Mouse (Mus musculus): ENCODE data around the gene Tanc1.

The Tanc1 gene

DNA sequence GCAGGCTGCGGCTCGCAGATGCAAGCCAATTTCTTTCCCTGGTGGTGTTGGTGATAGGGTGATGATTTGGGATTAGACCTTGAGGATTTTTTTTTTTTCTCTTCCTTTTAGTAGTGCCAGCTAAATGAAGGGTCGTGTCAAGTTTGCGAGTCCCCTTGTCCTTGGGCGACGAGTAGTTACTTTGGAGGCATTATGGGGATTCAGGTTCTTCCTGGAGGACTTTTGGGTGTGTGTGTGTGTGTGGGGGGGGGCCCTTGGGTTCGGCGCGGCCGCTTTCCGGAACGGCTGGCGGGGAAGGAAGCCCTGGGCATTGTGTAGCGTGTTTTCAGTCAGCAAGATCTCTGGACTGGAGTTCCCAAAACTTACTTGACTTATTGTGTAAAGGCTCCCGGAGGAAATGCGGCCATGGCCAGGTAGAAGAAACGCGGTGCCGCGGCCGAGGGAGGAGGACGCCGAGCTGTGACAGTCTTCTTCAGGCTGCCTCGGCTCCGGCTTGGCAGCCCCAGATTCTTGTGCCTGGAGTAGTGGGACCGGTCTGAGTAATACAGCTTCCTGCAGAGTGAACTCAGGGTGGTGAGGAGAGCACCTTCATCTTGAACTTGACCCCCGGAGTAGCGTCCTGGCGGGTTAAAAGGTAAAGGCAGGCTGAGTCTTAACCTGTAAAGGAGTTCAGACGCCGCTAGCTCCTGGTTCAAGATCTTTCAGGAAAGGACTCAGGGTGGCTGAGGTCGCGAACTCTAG, 1.1 kb downstream of the Tanc1 start:
- DNase-seq (ENCODE audit: low read depth, low spot score): no peak

DNA sequence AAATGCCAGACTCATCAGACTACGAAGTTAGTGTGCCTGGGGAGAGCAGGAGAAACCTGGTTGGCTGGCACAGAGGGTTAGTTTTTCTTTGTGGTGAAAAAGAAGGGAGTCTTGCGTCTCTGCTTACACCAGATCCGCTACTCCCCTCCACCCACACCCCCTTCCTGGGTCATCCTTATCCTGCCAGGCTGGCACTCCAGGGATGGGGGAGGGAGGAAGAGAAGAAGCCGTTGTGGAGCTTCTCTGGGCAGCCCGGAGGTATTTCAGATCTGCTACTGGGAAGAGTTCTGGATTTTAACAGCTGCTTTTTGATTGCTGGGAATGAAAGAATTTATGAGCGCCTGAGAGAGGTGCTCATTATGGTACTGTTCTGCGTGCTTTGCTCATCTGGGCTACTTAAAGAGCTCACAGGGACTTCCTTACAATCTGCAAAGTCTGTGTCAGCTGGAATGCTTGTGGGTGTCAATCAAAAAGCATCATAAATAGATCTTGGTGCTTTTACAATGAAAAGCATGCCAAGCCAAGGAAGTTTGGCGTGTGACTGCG, 1.7 kb downstream of the Tanc1 start:
- DNase-seq (ENCODE audit: low read depth, low spot score): no peak

DNA sequence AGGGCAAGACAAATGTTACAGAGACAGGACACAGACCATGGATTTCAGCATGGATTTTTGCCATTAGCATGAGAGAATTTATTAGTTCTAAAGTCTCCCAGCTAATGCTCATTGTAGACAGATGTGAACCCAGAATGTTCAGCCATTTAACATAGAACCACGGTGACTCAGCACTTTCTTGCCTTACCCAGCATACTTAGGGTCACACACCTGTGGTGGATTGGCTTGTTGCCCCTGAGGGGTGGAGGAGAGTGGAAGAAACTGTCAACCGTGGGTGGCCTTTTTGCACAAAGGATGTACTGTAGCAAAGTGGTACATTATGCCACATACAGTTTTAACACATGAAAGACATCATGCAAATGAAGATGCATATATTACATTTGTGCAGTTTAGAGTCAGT, 5.0 kb downstream of the Tanc1 start:
- no peak for DNase-seq (ENCODE audit: low read depth, low spot score)

DNA sequence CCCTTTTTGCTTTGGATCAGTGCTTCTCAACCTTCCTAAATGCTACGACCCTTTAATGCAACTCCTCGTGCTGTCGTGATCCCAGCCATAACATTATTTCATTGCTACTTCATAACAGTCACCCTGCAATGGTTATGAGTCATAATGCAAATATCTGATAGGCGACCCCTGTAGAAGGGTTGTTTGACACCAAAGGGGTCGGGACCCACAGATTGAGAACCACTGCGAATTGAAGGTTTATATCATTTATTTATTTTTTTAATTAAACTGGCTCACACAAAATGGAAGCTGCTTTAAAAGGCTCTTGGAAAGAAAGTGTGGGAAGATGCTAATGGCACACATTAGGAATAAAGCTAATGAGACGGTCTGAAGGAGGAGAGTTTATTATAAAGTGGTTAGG, 7.2 kb downstream of the Tanc1 start:
- DNase-seq (ENCODE audit: low read depth, low spot score): no peak

DNA sequence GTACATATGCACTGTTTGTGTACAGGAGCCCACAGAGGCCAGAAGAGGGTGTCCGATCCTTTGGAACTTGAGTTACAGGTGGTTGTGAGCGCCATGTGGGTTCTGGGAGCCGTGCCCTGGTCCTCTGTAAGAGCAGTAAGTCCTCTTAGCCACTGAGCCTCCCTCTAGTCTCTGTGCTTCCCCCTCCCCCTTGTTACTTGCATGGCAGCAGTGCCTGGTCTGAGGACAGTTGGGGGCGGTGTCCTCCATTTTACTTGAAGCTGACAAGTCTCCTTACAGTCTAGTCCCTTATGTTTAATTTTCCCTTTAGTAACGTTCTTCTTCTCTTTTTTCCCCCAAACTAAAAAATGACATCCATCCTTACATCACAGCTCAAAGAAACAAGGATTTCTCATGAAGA, 8.8 kb downstream of the Tanc1 start:
- no peak for DNase-seq (ENCODE audit: low read depth, low spot score)

DNA sequence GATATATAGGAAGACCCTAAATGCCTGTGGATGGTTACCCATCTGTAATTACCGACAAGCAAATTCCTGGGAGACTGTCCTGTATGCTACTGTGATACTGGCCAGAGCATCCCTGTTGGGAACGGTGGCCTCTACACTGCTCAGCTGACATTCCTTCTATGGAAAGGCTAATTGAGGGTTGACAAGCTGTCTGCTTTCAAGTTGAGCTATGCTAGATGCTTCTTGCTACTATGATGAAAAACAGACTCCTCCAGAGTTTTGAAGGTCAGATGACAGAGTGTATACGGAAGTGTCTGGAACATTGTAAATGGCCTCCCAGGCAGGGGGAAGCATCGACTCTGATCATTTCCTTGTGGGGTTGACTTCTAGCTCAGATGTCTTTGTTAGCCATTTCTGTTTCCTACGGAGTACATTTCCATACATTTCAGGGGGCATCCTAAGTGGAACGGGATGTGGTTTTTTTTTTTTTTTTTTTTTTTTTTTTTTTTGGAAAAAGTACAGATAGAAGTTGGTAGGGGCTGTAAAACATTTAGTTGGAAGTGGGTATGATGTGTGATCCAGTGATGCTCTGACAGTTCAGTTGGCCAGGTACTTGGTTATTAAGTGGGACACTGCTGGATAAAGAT, 10.8 kb downstream of the Tanc1 start:
- DNase-seq (ENCODE audit: low read depth, low spot score): no peak

DNA sequence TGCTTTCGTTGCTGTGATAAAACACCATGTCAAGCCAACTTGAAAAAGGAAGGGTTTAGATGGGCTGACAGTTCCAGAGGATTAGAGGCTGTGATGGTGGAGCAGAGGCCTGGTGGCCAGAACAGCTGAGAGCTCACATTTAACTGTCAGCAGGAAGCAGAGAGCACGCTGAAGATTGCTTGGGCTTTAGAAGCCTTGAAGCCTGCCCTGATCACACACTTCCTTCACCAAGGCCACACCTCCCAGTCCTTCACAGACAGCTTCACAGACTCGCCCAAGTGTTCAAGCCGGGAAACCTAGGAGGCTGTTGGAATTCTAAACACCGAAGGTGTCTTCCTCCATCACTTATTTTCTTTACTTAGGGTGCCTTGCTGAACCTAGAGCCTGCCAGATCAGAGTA, 12.0 kb downstream of the Tanc1 start:
- DNase-seq (ENCODE audit: low read depth, low spot score): no peak

DNA sequence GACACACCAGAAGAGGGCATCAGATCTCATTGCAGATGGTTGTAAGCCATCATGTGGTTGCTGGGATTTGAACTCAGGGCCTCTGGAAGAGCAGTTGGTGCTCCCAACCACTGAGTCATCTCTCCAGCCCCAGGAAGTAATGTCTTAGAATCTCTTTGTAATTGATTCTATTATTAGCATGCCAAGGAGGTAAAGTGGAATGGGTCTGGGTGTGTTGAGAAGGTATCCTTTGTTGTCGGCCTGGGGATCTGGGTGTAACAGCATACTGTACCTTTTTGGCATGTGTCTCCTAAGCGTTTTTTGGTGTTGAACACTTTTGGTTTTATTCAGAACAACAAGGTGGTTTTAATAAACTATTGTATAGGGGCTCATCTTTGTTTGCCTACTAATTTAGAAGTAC, 13.6 kb downstream of the Tanc1 start:
- no peak for DNase-seq (ENCODE audit: low read depth, low spot score)

DNA sequence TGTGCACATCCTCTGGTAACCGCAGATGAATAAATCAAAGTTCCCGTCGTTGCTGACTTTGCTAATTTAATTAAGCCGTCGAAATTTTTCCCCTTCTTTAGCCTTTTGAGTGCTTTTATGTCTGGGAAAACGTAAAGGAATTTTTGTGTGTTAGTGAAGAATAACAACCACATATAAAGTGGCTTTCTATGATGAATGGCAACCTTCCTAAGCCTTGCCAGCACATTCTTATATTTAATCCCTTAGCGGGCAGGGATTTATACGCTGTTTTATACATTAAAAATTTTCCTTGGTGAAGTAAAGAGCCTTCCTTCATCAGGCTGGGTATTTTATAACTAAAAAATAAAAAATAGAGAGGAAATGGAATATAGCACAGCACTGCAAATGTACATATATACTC, 14.1 kb downstream of the Tanc1 start:
- DNase-seq (ENCODE audit: low read depth, low spot score): no peak

DNA sequence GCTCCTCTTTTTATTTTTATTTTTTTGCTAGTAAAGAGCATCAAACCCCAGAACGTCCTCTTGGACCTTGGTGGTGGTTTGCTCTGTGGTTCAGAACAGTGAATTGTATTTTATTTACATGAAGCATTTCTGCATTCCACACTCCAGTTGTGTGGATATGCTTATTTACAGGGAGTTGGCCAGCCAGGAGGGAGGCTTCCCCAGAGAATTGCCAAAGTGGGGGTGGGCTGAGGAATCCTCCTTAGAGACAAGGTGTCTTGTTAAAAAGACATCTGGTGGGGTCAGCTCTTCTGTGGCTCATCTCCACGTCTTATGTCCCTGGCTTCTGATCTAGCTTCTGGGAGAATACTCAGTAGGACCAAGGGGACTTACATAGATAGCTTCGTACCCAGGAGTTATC, 14.6 kb downstream of the Tanc1 start:
- DNase-seq (ENCODE audit: low read depth, low spot score): no peak

DNA sequence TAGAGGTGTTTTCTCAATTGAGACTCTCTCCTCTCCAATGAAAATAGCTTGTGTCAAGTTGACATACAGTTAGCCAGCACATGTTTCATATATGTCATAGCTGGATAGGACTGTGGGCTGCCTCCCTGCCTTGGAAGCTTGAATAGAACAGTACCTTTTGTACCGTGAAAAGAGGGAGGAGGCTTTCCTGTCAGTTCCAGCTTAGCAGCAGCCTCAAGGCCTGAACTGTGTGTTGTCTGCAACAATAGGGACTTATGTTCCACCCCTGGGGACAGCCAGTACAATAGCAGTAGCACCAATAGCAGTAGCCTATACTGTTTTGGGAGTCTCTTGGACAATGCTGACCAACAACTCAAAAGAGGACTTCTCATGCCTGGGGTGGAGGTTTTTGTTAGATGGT, 15.7 kb downstream of the Tanc1 start:
- no peak for DNase-seq (ENCODE audit: low read depth, low spot score)

DNA sequence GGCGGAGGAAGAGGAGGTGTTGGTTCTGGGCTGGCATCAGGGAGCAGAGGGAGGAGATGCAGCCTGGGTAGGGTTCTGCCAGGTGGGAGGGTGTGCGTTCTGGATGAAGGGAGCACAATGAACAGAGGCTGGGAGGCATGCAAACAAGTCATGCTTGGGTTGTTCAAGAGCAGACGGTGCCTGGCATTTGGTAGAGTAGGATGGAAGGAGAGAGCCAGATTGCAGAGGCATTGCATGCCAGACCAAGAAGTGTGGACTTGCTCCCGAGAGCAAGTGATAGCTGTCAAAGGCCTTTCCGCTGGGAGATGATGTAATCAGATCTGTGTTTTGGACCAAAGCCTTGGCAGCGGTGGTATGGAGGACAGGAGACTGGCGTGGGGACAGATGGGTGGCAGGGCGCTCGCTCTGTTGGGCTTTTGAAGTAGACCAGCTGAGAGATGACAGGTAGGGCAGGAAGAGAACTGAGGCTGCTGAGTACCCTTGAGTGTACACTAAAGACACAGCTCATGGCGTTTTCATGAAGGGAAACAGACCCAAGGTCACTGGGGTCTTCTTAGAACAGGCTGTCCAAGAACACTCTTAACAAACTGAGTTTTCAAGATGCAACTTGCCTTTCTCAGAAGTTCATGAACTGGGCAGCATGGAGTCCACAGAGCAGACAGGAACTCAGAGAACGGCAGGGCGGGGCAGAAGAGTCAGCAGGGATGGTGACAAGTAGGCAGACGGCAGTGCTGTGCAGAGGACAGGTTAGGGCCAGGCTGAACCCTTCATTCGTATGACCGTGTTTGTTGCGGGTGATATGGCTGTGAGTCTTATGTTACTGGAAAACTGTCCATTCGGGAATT, 16.4 kb downstream of the Tanc1 start:
- no peak for DNase-seq (ENCODE audit: low read depth, low spot score)

DNA sequence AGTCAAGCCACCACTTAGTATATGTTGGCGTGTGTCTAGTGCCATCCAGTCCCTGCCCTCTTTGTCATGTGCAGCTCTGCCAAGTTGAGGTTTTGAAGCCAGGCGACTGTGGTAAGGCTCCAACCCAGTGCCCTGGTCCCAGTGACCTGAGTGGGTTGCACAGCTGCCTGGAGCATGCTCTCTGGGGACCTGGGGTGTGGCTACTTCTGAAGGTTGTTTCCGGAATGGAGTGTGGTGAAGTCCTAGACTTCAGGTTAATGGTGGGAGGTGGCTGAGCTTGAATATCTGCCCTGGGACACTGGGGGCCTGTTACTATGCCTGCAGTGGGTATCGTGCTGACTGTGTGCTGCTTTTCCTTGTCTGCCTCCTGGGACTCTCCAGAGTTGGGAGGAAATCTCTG, 18.0 kb downstream of the Tanc1 start:
- DNase-seq (ENCODE audit: low read depth, low spot score): no peak

DNA sequence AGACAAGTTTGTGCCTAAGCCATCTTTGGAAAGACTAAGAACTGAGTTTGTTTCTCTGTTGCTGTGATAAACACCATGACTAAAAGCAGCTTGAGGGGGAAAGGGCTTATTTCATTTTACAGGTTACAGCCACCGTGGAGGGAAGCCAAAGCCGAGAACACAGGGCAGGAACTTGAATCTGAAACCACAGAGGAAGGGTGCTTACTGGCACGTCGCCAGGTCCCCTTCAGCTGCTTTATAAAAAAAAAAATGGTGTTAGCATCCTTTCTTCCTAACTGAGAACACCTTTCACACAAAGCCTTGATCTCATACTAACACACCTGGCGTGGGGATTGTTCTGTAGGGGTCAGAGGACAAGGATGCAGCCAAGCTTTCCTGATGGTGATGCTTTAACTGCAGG, 19.6 kb downstream of the Tanc1 start:
- DNase-seq (ENCODE audit: low read depth, low spot score): no peak

DNA sequence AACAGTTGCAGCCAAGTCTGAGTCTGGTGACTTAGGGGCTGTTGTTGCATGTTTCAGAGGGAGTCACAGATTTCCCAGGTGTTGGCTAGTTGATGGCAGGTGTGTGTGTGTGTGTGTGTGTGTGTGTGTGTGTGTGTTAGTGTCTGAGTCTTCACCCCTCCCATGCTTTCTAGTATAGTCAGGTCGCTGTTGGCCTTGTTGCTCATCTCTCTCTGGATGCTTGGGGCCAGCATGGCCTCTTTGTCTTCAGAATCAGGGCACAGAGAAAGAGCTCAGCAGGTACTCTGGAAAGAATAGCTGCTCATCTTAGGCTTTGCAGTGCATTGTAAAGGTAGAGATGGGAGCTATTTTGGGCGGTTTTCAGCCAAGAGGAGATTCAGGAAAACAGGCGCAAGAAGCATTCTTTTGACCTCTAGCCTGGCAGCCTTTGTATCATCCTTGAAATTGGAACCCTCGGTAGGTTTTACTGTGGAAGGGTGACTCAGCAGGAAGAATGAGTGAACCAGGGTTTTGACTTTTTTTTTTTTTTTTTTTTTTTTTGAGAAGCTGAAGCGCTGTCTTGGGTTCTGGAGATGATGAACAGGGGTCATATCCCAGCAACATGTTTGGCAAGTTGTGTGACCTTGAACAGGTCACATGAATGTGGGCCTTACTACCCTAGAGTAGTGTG, 22.1 kb downstream of the Tanc1 start:
- no peak for DNase-seq (ENCODE audit: low read depth, low spot score)

DNA sequence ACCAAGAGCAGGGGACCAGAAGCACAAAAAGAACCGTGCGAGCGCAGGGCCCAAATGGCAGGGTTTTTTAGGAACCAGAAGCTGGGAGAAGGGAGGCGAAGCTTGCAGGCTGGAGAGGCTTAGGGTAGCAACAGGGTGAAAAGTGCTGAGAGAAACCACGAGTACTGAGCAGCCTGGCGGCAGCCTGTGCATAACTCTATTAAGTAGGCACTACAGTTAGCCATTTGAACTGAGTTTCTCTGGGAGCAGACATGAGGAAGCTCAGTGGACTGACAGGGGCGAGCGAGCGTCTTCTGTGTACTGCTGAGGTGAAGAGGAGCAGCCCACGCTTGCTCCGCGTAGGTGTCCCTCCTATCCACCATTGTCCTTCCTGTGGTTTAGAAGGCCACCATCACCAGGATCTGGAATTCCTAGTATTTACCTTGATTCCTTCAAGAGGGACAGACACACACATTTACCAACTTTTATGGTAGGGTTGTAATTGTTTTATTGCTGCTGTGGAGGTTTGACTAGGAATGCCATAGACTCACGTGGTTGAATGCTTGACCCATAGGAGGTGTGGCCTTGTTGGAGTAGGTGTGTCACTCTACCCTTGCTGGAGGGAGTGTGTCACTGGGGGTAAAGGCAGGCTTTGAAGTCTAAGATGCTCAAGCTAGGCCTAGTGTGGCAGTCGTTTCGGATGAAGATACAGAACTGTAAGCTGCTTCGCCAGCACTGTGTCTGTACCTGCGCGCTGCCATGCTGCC, 25.4 kb downstream of the Tanc1 start:
- DNase-seq (ENCODE audit: low read depth, low spot score): no peak

DNA sequence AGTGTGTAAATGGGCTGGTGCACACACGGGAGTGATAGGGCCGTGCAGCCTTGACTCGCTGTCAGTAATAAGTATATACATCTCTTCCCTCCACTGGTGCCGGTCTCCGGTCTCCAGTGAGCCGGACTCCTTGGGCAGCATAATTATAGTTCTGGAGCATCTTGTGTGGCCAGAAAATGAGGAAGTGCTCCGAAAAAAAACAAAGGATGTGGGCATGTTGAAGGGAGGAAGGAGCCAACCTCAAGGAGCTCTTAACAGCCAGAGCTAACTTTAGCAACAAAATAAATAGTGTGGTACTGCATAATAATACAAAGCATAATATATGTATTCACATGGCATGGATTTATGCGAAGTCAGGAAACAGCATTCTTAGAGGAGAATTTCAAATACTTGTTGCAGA, 30.9 kb downstream of the Tanc1 start:
- no peak for DNase-seq (ENCODE audit: low read depth, low spot score)

DNA sequence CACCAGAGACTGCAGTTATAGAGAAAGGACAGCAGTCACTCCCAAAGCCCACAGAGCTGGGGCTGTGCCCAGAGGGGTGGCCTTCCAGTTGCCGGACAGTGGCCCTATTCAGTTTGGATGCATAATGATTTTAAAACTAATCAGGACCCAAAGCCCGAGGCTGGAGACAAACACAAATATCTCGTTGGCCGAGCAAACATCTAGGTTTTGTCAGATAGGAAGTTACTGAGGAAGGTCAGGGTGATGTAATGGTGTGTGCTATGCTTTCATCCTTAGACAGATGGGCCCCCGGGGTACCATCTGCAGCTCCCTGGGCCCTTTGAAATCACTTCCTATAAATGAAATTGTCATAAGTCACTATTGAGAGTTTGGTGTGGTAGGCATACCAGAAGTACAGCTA, 33.0 kb downstream of the Tanc1 start:
- DNase-seq (ENCODE audit: low read depth, low spot score): no peak

DNA sequence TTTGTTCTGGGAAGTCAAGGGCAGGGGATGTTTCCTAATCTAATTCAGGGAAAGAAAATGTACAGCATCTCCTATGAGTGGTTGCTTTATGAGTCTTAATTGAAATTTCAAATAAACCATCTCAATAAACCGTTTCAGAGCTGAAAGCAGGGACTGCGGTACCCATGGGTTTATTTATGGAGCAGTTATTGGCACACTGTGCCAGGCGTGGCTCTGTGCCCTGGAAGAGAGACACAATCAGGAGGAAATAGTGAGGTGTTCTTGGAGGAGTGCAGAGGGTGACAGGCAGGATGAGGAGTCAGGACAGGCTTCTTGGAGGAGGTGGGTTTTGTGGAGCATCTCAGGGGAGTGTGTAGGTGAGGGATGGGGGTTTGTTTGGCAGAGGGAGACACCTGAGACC, 33.7 kb downstream of the Tanc1 start:
- no peak for DNase-seq (ENCODE audit: low read depth, low spot score)

DNA sequence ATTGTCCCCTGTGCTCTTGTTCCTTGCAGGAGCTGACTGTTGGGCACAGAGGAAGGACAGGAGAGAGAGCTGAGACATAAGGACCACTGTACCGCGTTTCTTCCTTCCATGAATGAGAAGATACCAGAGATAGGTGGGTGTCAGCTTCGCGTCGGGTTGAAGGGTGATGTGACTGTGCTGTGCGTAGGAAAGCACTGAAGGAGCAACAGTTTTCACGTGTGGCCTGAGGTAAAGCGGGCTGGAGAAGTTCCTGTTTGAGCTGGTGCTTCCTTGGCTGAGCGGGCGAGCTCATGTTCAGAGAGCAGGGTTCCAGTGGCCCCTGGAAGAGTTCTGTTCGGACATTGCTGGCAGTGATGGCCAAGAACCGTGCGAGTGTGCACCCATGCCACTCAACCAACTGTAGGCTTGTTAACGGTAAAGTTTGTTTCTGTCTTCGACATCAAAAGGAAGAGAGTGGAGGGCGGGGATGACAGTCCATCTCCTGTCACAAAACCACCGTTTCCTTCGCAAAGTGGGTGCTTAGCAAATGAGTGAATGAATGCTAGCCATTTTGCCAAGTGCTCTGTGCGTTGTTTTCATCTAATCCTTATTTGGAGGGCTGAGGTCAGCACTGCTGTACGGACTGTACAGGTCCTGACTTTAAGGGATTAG, 35.0 kb downstream of the Tanc1 start:
- DNase-seq (ENCODE audit: low read depth, low spot score): no peak

DNA sequence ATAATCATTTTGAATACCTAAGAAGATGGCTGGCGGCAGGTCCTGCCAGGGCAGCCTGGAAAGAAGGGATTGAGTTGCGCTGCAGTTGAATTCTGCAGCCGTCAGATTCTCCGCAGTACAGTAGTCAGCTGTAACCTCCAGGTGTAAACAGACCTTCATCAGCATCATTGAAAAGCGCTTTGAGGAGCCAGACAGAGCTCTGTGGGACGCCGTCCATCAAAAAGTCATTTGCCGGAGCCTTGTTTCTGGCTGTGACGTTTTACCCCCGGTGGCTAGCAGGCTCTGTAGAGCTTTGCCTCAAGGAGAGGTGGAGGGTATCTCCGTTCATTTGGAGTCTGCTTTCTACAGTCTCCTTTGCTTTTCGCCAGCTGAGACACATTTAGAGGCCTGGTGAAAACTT, 36.6 kb downstream of the Tanc1 start:
- DNase-seq (ENCODE audit: low read depth, low spot score): no peak
